Mouse (Mus musculus) limb, embryonic 15.5 days (tissue): ENCODE data around the gene Asic2. TPM values are rescaled to one million over a fixed set of nuclear protein-coding genes. Genes with fewer than 3 reads are reported as not detected.

Source experiments
- ATAC-seq: fragments of 200-750 bp; cut with Nextera tagmentation; 2 replicates; pipeline ENCODE4 v1.8.0; 2017; ENCODE audit warnings: low read depth, moderate TSS enrichment; ENCODE audit not compliant: insufficient number of reproducible peaks, low FRiP score, low TSS enrichment
- H3K27ac ChIP-seq: fragments of 300-500 bp; sonication (generic); 2 replicates; pipeline ENCODE4 v1.5.1; 2015; ENCODE audit warnings: moderate library complexity, mild to moderate bottlenecking, inconsistent platforms
- H3K27me3 ChIP-seq: fragments of 300-500 bp; sonication (generic); 2 replicates; pipeline ENCODE4 v1.6.1; 2015; ENCODE audit warnings: inconsistent platforms
- H3K36me3 ChIP-seq: fragments of 300-500 bp; sonication (generic); 2 replicates; pipeline ENCODE4 v1.6.1; 2015; ENCODE audit warnings: inconsistent platforms
- H3K4me1 ChIP-seq: fragments of 300-500 bp; sonication (generic); 2 replicates; pipeline ENCODE4 v1.6.1; 2015; ENCODE audit warnings: inconsistent platforms
- H3K4me2 ChIP-seq: fragments of 300-500 bp; sonication (generic); 2 replicates; pipeline ENCODE4 v1.6.1; 2015; ENCODE audit warnings: mild to moderate bottlenecking, inconsistent platforms
- H3K4me3 ChIP-seq: fragments of 300-500 bp; sonication (generic); 2 replicates; pipeline ENCODE4 v1.5.1; 2015; ENCODE audit warnings: mild to moderate bottlenecking, inconsistent platforms
- H3K9ac ChIP-seq: fragments of 300-500 bp; sonication (generic); 2 replicates; pipeline ENCODE4 v1.6.1; 2015; ENCODE audit warnings: inconsistent platforms
- H3K9me3 ChIP-seq: fragments of 300-500 bp; sonication (generic); 2 replicates; pipeline ENCODE4 v1.6.1; 2016; ENCODE audit warnings: inconsistent platforms
- WGBS: fragments of 180-500 bp; shearing (Covaris S2); methylation state at CpG from one replicate; pipeline ENCODE4 v1.1.7; 2015; 5-methylcytosine and 5-hydroxymethylcytosine counted together
- polyA plus RNA-seq: library from polyadenylated mRNA; unstranded; fragments of >200 nt; fragmentation: Nextera tagmentation; extraction: Ambion mirVana; gene quantifications from 2 replicates; pipeline ENCODE4 v1.2.1, GENCODE M21; 2015

The Asic2 gene
- polyA plus RNA-seq, 1 experiment from 2014 or later = 0.51 TPM

DNA sequence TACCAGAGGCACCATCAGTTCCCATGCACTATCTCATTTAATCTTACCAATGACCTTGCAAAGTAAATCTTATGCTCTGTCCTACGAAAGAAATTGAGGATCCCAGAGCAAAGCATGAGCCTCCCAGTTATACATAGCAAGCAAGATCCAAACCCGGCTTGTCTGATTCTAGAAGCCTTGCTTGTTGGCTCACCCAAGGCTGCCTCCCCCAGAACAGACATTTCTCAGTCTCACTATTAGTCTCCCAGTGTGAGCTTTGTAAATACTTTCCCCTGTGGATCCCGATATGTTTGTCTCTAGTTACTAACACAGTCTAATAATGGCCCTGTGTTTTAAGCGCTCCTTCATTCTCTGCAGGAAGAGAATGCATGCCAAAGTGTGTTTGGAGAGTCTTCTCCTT lies 446.4 kb downstream of the Asic2 start:
- H3K27ac ChIP-seq = no peak overlapping the region
- H3K9ac ChIP-seq = no peak overlapping the region
- no peaks in the 10 kb centered on the region for H3K36me3 ChIP-seq
- no peak overlapping the region for H3K4me3 ChIP-seq
- ATAC-seq = no peak
- no peak overlapping the region for H3K4me2 ChIP-seq
- WGBS = 89% methylated on average over 4 of the region's 4 CpGs
- H3K9me3 ChIP-seq = no peaks in the 10 kb centered on the region
- no peaks in the 10 kb centered on the region for H3K27me3 ChIP-seq
- H3K4me1 ChIP-seq = peaks cover 4% of the 10 kb centered on the region; the same call in 1 of the 2 replicates

DNA sequence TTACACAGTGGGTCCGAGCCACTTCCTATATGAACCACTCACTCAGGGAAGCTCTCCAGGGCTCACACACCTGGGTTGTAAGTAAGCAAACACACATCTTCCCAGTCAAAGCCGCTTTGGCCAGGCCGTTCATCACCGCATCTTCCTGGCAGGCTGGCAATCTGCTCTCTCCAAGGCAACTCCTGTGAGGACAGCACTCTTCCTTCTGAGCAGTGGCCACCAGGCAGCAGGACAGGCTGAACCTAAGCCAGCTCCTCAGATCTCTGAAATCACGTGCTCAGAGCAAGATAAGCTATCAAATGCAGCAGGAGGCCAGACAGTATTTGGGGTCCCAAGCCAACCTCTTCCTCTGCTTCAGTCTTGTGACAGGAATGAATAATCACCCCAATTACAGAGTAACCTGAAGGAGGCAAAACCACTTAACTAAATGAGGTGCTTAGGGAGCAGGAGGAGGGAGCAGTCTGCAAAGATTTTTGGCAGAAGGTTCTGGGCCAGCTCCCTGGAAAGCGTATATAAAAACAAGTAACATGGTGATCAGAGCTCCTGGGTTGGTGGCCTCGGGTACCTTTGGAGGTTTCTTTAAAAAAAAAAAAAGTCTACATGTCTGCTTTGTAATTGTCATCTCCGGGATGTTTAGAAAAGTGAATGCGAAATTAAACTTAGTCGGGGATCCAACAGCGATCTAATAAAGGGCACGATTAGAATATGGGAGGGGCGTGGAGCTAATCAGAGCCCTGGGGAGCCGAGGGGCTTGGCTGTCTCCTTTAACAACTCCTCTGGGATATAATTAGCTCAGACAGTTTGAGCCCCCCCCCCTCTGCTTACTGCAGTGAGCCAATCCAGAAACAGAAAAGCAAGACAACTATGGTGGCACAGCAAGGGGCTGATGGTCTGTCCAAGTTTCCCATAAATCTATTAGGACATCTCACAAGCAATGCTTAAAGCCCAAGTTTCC lies 450.0 kb downstream of the Asic2 start:
- no peak for ATAC-seq
- no peak overlapping the region for H3K27ac ChIP-seq
- no peaks in the 10 kb centered on the region for H3K36me3 ChIP-seq
- H3K4me3 ChIP-seq = no peak overlapping the region
- no peak overlapping the region for H3K4me2 ChIP-seq
- WGBS = 32% methylated on average over 14 of the region's 14 CpGs
- H3K4me1 ChIP-seq = peaks cover 4% of the 10 kb centered on the region; the same call in 1 of the 2 replicates
- no peak overlapping the region for H3K9ac ChIP-seq
- no peaks in the 10 kb centered on the region for H3K9me3 ChIP-seq
- 0 out of 2 replicates have a peak, but pooled peaks cover 2% of the 10 kb centered on the region for H3K27me3 ChIP-seq

DNA sequence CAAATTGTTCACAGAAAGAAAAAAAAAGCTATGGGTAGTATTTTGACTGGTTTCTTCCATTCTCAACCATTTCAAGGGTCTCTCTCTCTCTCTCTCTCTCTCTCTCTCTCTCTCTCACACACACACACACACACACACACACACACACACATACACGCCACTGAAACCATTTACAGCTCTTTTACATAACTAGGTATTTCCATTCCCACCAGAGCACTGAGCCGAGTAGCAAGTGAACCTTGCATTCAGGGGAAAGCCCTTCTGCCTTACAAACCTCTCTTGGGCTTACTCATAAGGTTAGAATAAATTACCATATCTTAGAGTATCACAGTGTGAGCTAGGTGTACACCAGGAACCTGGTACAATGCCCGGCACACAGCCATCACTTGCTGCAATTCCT lies 452.5 kb downstream of the Asic2 start:
- H3K9me3 ChIP-seq = no peaks in the 10 kb centered on the region
- H3K27ac ChIP-seq = no peak overlapping the region
- 0 out of 2 replicates have a peak, but pooled peaks cover 2% of the 10 kb centered on the region for H3K27me3 ChIP-seq
- H3K9ac ChIP-seq = no peak overlapping the region
- no peak overlapping the region for H3K4me2 ChIP-seq
- no peak overlapping the region for H3K4me3 ChIP-seq
- no peaks in the 10 kb centered on the region for H3K36me3 ChIP-seq
- 68% methylated on average over 3 of the region's 3 CpGs for WGBS
- peaks cover 4% of the 10 kb centered on the region; the same call in 1 of the 2 replicates for H3K4me1 ChIP-seq
- ATAC-seq = no peak

DNA sequence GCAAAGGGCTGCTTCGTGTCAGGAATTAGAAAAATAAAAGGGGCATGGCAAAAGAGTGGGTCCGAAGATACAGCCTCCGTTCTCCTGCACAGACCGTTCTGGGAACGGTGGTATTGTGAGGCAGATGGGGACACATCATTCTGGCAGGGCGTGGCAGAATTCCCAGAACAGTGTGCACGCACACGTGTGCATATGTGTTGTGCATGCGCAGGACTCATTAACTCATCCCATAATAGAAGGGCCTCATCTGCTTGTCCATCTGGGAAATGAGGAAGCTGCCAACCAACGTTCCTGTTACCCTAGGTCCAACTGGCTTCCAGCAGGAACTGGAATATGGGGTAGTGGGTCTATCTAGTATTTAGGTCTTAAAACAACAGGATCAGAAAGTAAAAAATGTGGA lies 455.8 kb downstream of the Asic2 start:
- 0 out of 2 replicates have a peak, but pooled peaks cover 2% of the 10 kb centered on the region for H3K27me3 ChIP-seq
- no peak overlapping the region for H3K4me2 ChIP-seq
- H3K36me3 ChIP-seq = no peaks in the 10 kb centered on the region
- H3K9me3 ChIP-seq = no peaks in the 10 kb centered on the region
- no peak overlapping the region for H3K4me3 ChIP-seq
- no peak overlapping the region for H3K9ac ChIP-seq
- H3K4me1 ChIP-seq = peaks cover 7% of the 10 kb centered on the region; the same call in 1 of the 2 replicates
- no peak overlapping the region for H3K27ac ChIP-seq
- no peak for ATAC-seq
- WGBS = 72% methylated on average over 10 of the region's 10 CpGs

DNA sequence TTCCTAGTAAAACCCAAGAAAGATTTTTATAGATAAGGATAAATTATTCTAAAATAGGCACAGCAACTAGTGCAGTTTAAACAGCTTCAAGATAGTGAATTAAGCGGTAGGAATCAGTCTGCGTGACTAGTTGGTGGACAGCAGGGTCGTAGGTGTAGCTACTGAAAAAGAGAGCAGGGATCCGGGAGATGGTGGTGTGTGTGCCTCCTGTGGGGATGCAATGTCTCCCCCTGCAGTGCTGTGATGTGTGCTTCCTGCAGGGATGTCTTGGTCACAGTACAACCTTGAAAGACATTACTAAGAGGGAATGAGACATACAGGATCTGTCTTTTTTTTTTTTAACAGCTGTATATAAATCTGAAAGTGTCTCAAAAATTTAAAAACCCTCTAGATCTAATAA lies 456.9 kb downstream of the Asic2 start:
- 62% methylated on average over 4 of the region's 4 CpGs for WGBS
- no peak for ATAC-seq
- peaks cover 7% of the 10 kb centered on the region; the same call in 1 of the 2 replicates for H3K4me1 ChIP-seq
- no peak overlapping the region for H3K4me2 ChIP-seq
- 0 out of 2 replicates have a peak, but pooled peaks cover 2% of the 10 kb centered on the region for H3K27me3 ChIP-seq
- no peaks in the 10 kb centered on the region for H3K9me3 ChIP-seq
- no peak overlapping the region for H3K27ac ChIP-seq
- no peak overlapping the region for H3K4me3 ChIP-seq
- no peaks in the 10 kb centered on the region for H3K36me3 ChIP-seq
- H3K9ac ChIP-seq = no peak overlapping the region

DNA sequence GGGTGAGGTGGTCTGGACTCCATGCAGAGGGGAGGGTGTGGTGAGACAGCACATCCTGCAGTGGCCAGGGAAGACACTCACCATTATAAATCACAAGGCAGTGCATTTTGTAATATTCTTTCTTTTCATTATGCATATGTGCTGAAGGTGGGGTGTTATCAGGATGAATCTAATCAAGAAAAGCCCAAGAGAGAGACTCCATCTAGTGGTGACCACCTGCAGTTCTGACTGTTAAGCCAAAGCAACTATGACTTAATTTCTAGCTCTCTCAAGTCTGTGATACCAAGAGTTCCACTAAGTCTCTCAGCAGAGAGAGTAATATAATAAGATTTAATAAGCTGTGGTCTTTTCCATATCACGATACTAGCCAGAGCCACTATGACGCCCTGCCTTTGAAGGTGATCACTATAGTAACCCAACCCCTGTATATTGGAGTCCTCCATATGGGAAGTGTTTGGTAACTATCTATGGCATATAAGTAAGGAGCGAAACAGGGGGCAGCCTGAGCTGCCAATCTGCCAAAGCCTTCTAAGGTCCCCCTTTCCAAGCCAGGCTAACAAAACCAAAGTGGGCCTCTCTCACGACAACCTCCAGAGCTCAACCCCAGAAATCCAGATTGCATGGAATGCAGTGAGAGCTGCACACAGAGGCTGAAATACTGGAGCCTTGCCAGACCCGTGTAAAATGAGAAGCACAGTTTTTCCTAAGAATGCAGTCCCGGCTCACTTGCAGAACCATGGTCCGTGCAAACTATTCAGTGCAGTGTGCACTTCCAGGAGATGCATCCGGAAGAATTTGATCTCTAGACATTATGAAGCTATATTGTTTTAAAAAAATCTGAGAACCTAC lies 459.6 kb downstream of the Asic2 start:
- H3K9ac ChIP-seq = no peak overlapping the region
- peaks cover 7% of the 10 kb centered on the region; the same call in 1 of the 2 replicates for H3K4me1 ChIP-seq
- 29% methylated on average over 8 of the region's 8 CpGs for WGBS
- H3K4me2 ChIP-seq = no peak overlapping the region
- no peaks in the 10 kb centered on the region for H3K9me3 ChIP-seq
- ATAC-seq = no peak
- no peak overlapping the region for H3K4me3 ChIP-seq
- no peaks in the 10 kb centered on the region for H3K27me3 ChIP-seq
- no peak overlapping the region for H3K27ac ChIP-seq
- H3K36me3 ChIP-seq = no peaks in the 10 kb centered on the region

DNA sequence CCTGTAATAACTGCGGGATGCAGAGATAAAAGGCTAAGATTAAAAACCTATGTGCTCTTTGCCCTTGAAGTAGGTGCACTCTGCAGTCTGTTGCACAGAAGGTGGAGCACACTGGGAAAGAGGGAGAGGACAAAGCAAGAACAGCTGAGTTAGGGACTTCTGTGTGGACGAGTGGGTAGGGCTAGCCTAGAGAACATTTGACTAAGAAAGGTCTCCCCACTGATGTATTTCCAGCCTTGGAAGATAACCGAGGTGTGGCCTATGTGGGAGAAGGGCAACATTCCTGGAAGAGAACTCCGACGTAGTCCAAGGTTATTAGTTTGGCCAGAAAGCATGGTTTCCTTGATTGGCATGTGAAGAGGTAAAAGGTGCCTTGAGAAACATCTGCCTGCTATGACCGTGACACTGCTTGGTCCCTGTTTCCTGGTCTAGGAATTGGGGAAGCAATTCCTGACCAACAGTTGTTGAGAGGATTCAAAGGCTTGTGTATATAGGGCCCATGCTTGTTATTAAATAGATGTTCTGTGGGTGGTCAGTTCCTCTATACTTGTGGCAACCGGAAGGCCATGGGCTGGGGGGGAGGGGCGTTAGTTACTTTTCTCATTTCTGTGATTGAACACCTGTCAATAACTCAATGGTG lies 463.3 kb downstream of the Asic2 start:
- H3K4me1 ChIP-seq = peaks cover 7% of the 10 kb centered on the region; the same call in 1 of the 2 replicates
- ATAC-seq = no peak
- no peak overlapping the region for H3K27ac ChIP-seq
- H3K27me3 ChIP-seq = no peaks in the 10 kb centered on the region
- no peak overlapping the region for H3K4me3 ChIP-seq
- no peak overlapping the region for H3K9ac ChIP-seq
- H3K9me3 ChIP-seq = no peaks in the 10 kb centered on the region
- 68% methylated on average over 8 of the region's 8 CpGs for WGBS
- no peak overlapping the region for H3K4me2 ChIP-seq
- H3K36me3 ChIP-seq = no peaks in the 10 kb centered on the region

DNA sequence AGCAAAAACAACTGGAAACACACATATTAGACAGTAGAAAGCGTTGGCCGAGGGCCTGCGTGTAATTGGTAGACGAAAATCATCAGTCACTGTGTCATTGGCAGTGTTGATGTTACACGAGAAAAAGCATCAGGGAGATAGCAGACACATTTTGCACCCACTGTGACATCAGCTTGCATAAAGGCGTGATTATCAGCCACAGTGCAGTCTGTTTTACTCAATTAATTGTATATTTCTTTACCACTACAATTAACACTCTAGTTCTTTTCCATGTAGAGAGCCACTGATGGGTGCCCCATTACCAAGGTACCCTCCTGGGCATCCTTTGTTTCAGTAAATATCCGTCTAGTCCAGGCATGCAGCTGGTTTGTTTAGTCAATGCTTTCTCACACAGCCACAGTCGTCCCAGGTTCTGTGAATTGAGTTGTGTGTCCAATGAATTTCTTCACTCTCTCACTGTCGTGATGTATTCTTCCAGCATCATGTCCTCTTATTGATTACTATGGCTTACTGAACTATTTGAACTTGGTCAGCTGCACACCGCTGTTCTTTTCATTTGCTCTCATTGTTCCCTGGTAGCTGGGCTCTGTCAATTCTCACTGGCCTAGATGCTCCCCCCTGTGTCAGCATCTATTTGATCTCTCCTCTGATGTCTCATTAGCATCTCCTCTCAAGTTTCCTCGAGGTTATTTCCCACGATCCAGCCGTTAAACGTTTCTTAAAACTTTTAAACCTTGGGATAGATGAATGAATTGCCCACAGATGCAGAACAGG lies 466.6 kb downstream of the Asic2 start:
- no peaks in the 10 kb centered on the region for H3K4me1 ChIP-seq
- H3K9me3 ChIP-seq = no peaks in the 10 kb centered on the region
- no peak overlapping the region for H3K27ac ChIP-seq
- no peaks in the 10 kb centered on the region for H3K36me3 ChIP-seq
- ATAC-seq = no peak
- H3K4me2 ChIP-seq = no peak overlapping the region
- 39% methylated on average over 14 of the region's 14 CpGs for WGBS
- H3K4me3 ChIP-seq = no peak overlapping the region
- no peaks in the 10 kb centered on the region for H3K27me3 ChIP-seq
- H3K9ac ChIP-seq = no peak overlapping the region

DNA sequence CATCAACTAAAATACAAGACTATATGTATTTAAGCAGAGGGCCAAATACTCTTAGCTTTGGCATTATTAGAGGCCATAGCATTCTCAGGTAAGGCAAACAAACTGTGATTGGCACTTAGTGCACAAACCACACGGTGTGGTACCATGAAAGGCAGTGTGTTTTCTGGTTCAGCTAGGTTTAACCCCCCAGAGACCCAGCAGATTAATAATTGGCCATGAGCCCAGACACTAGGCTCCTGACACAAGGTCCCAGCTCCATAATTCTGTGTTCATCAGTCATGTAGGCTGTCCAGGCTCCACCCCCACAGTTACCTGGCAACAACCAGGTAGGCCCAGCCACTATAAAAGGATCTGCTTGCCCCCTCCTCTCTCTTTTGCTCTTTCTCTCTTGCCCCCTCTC lies 469.3 kb downstream of the Asic2 start:
- no peak overlapping the region for H3K4me3 ChIP-seq
- no peaks in the 10 kb centered on the region for H3K36me3 ChIP-seq
- no peak overlapping the region for H3K9ac ChIP-seq
- H3K4me1 ChIP-seq = no peaks in the 10 kb centered on the region
- no peak for ATAC-seq
- WGBS = 44% methylated on average over 1 of the region's 1 CpGs
- H3K27me3 ChIP-seq = no peaks in the 10 kb centered on the region
- no peak overlapping the region for H3K27ac ChIP-seq
- no peaks in the 10 kb centered on the region for H3K9me3 ChIP-seq
- no peak overlapping the region for H3K4me2 ChIP-seq

DNA sequence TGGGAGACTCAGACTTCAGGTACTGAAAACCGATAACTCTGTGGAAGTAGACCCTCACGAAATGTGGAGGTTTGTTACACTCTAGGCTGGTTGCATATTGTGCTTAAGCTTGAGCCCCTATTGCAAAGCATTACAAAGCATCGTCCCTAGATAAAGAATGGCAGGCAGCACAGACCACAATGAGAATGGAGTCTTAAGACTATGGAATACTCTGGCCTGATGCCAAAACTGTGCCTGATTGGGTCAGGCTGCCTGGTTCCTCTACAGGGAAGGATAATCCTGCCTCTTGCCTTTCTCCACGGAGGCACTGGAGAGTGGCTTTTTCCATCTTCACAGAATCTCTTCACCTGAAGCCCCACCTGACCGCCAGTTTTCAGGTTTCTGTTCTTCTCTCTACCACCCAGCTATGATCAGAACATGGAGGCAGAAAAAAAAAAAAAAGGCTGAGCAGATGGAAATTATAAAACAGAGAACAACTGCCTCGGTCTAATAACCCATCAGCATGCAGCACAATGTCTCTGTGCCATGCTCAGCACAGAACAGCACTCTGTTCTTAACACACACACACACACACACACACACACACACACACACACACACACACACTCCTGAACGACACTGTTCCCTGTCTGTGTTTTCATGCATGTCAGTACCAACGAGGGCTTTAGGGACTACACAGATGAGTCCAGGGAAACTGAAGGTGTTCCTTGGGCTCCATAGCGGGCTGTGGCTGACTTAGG lies 470.4 kb downstream of the Asic2 start:
- 51% methylated on average over 9 of the region's 9 CpGs for WGBS
- Histone ChIP-seq H3K9ac (no peak overlapping the region), H3K4me1 (no peaks in the 10 kb centered on the region), H3K9me3 (no peaks in the 10 kb centered on the region), H3K4me2 (no peak overlapping the region), H3K27me3 (no peaks in the 10 kb centered on the region), H3K27ac (no peak overlapping the region), H3K4me3 (no peak overlapping the region), H3K36me3 (no peaks in the 10 kb centered on the region)
- ATAC-seq = no peak
